Mouse (Mus musculus) lung, adult 2 months (tissue): Measurements from ENCODE around the gene Gnpat.

ENCODE experiments used
- CTCF ChIP-seq: fragments of 200-500 bp; IDR thresholded peaks from 2 replicates; pipeline ENCODE4 v1.5.1; 2011; ENCODE audit warnings: mild to moderate bottlenecking, low read length, control low read depth; ENCODE audit not compliant: insufficient read depth
- POLR2A ChIP-seq: fragments of 200-500 bp; IDR thresholded peaks from 2 replicates; pipeline ENCODE4 v1.6.1; 2011; ENCODE audit warnings: low read depth, mild to moderate bottlenecking, control low read depth, low read length, borderline replicate concordance; ENCODE audit errors: extremely low read depth

DNA sequence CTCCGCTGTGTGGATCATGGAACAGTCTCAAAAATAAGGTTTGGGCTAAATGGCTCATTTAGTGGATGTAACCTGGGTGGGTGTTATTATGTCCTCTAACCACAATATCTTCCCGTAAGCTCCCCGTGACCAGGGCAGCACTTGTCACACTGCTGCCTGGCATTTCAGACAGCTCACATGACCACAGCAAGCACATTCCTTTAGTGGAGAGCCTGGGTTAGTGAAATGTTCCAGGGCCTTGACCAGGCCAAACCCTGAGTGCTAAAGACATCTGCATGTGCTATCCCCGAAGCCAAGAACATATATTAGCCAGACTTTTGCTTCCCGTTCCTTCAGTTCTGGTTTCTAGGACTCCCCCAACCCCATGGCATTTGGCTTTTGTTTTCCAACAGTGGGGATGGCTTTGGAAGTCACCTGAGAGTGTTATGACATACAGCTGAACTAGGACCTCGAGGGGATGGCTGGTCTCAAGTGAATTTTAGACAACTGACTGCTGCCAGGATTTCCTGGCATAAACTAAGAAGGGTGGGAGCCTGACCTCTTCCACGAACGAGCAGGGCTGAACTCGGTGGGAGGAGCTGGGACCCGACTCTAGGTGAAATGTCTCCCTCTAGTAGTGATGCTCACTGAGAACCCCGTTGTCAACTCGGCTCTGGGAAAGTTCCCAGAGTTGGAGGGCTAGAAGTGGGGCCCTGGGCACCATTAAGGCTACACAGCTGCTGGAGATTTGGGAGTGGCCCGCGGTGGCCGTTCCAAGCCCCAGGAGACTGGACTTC, 29.2 kb upstream of the Gnpat start:
- no peak for TF ChIP-seq CTCF
- TF ChIP-seq POLR2A, result no peak
